Mouse (Mus musculus): ENCODE data around the gene Bckdhb. TPM values are rescaled to one million over a fixed set of nuclear protein-coding genes. Genes with fewer than 3 reads are reported as not detected.

The Bckdhb gene
- total and polyA plus RNA-seq, 3 experiments = 10.6 to 20.3 (median 12.0) TPM

DNA sequence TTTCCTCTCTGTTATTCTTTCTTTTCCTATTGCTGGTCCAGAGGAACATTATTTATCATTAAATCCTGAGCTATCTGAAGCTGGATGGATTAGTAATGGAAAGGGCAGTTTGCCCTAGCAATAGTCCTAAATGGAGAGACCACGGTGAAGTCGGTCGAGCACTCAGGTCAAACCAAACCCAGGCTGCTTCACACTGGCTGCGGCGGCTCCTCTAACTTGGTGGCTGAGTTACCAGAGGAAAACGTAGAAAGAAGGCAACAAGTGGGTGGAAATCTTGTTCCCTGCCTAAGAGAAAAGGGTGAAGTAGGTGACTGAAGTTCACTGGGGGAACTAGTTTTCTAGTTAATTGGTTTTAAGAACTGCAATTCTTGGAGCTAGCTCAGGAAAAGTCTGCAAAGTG lies 119.2 kb downstream of the Bckdhb start:
- no peak overlapping the region for H3K27ac ChIP-seq (ENCODE audit: insufficient read depth, low read depth)
- no peaks in the 10 kb centered on the region for H3K9me3 ChIP-seq (replicated peaks; ENCODE audit: low read length)
- no peaks in the 10 kb centered on the region for H3K36me3 ChIP-seq (replicated peaks in 1 of 2; ENCODE audit: control insufficient read depth in 1 of 2, insufficient read depth in 1 of 2, low read length in 1 of 2)
- no peaks in the 10 kb centered on the region for H3K4me1 ChIP-seq (ENCODE audit: control insufficient read depth in 1 of 2, insufficient read depth in 2 of 2)
- in situ Hi-C loops (cut with MboI; ENCODE audit: low pct_ligation_motif_present, low pct_unique_long_range_greater_than_20kb, low sequenced_read_pairs) = no loop called here
- no peaks in the 10 kb centered on the region for H3K27me3 ChIP-seq (replicated peaks)
- H3K79me2 ChIP-seq (replicated peaks; ENCODE audit: control insufficient read depth, extremely low read depth, insufficient read depth, poor library complexity, severe bottlenecking) = no peaks in the 10 kb centered on the region
- dilution Hi-C loops (cut with MboI; ENCODE audit: extremely low pct_ligation_motif_present, extremely low pct_unique_long_range_greater_than_20kb, low sequenced_read_pairs) = no loop called here
- no peak overlapping the region for H3K4me2 ChIP-seq (ENCODE audit: insufficient read depth, low read depth, poor library complexity, severe bottlenecking)
- TF ChIP-seq BHLHE40 (IDR thresholded peaks at IDR 0.05; ENCODE audit: low read depth, low read length) = no peak
- TF ChIP-seq ZKSCAN1 (IDR thresholded peaks at IDR 0.05; ENCODE audit: borderline replicate concordance, low read depth, low read length) = no peak
- no peak for TF ChIP-seq MEF2A (IDR thresholded peaks at IDR 0.05; ENCODE audit: borderline replicate concordance, low read depth, low read length)
- TF ChIP-seq ZNF384 (IDR thresholded peaks at IDR 0.05; ENCODE audit: low read depth, low read length) = no peak
- no peak for TF ChIP-seq RAD21 (IDR thresholded peaks at IDR 0.05; ENCODE audit: low read depth, low read length)
- TF ChIP-seq USF1 (IDR thresholded peaks at IDR 0.05; ENCODE audit: low read depth, low read length) = no peak
- no peak for TF ChIP-seq MXI1 (IDR thresholded peaks at IDR 0.05; ENCODE audit: low read depth, low read length)
- TF ChIP-seq HCFC1 (IDR thresholded peaks at IDR 0.05; ENCODE audit: low read depth, low read length) = no peak
- no peak overlapping the region for H3K4me3 ChIP-seq (replicated peaks in 1 of 3; ENCODE audit: low read depth in 2 of 3, low read length in 2 of 3, poor library complexity in 1 of 3)
- no peak overlapping the region for H3K9ac ChIP-seq (ENCODE audit: insufficient read depth, low read depth)
- DNase-seq (ENCODE audit: extremely low read depth) = no peak

DNA sequence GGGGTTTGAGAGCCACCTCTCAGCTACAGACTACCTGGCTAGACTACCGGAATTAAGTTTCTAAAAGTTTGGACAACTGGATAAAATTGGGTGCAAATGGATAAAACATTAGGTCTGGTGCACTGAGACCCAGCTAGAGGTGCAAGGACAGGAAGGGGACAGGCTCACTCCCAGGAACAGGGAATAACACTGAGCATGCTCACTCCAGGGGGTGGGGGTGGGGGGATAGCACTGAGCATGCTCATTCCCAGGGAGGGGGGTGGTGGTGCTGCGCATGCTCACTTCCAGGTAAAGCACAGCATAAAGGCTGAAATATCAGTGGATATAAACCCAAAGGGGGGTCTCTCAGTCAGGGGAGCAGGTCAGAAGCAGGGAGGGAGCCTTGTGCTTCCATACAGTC lies 120.7 kb downstream of the Bckdhb start:
- Histone ChIP-seq H3K4me2 (ENCODE audit: insufficient read depth, low read depth, poor library complexity, severe bottlenecking) (no peak overlapping the region), H3K79me2 (replicated peaks; ENCODE audit: control insufficient read depth, extremely low read depth, insufficient read depth, poor library complexity, severe bottlenecking) (no peaks in the 10 kb centered on the region), H3K9me3 (replicated peaks; ENCODE audit: low read length) (no peaks in the 10 kb centered on the region), H3K4me3 (replicated peaks in 1 of 3; ENCODE audit: low read depth in 2 of 3, low read length in 2 of 3, poor library complexity in 1 of 3) (no peak overlapping the region), H3K36me3 (replicated peaks in 1 of 2; ENCODE audit: control insufficient read depth in 1 of 2, insufficient read depth in 1 of 2, low read length in 1 of 2) (no peaks in the 10 kb centered on the region), H3K9ac (ENCODE audit: insufficient read depth, low read depth) (no peak overlapping the region), H3K27ac (ENCODE audit: insufficient read depth, low read depth) (no peak overlapping the region), H3K4me1 (ENCODE audit: control insufficient read depth in 1 of 2, insufficient read depth in 2 of 2) (no peaks in the 10 kb centered on the region), H3K27me3 (replicated peaks) (no peaks in the 10 kb centered on the region)
- in situ Hi-C loops (cut with MboI; ENCODE audit: low pct_ligation_motif_present, low pct_unique_long_range_greater_than_20kb, low sequenced_read_pairs) = no loop called here
- dilution Hi-C loops (cut with MboI; ENCODE audit: extremely low pct_ligation_motif_present, extremely low pct_unique_long_range_greater_than_20kb, low sequenced_read_pairs) = no loop called here
- TF ChIP-seq TCF12 (IDR thresholded peaks at IDR 0.05; ENCODE audit: low read depth, low read length) (no peak), ZKSCAN1 (IDR thresholded peaks at IDR 0.05; ENCODE audit: borderline replicate concordance, low read depth, low read length) (no peak), MAFK (IDR thresholded peaks at IDR 0.05; ENCODE audit: insufficient replicate concordance, low read length) (no peak), GABPA (IDR thresholded peaks at IDR 0.05; ENCODE audit: insufficient replicate concordance, low read depth, low read length) (no peak), MYC (IDR thresholded peaks at IDR 0.05; ENCODE audit: low read depth, low read length) (no peak), POLR2AphosphoS2 (IDR thresholded peaks at IDR 0.05; ENCODE audit: low read depth, low read length) (no peak), NRF1 (IDR thresholded peaks at IDR 0.05; ENCODE audit: low read depth, low read length) (no peak), IRF4 (IDR thresholded peaks at IDR 0.05; ENCODE audit: low read depth, low read length) (no peak), EP300 (IDR thresholded peaks at IDR 0.05; ENCODE audit: low read length) (no peak), MAZ (IDR thresholded peaks at IDR 0.05; ENCODE audit: low read depth, low read length) (no peak), SMC3 (IDR thresholded peaks at IDR 0.05; ENCODE audit: low read depth, low read length) (no peak), RAD21 (IDR thresholded peaks at IDR 0.05; ENCODE audit: low read depth, low read length) (no peak), KAT2A (IDR thresholded peaks at IDR 0.05; ENCODE audit: insufficient replicate concordance, low read length) (no peak), CHD2 (IDR thresholded peaks at IDR 0.05; ENCODE audit: low read length) (no peak), E2F4 (IDR thresholded peaks at IDR 0.05; ENCODE audit: insufficient replicate concordance, low read depth, low read length) (no peak), HCFC1 (IDR thresholded peaks at IDR 0.05; ENCODE audit: low read depth, low read length) (no peak), MEF2A (IDR thresholded peaks at IDR 0.05; ENCODE audit: borderline replicate concordance, low read depth, low read length) (no peak)
- no peak for DNase-seq (ENCODE audit: extremely low read depth)
